Mouse (Mus musculus): ENCODE measurements at regions not wholly inside any gene's neighbourhood (a gene's known extent, or its start where the extent isn't known, plus 50 kb on each side); places are given as distances from the start of the nearest gene placed in this dataset.

- Histone ChIP-seq H3K27ac (ENCODE audit: low read depth, low read length) (no peak overlapping the region), H3K9ac (ENCODE audit: low read length) (no peak overlapping the region), H3K4me1 (ENCODE audit: control insufficient read depth, insufficient read depth, low read length) (no peaks in the 10 kb centered on the region), H3K4me2 (no peak overlapping the region), H3K27me3 (ENCODE audit: control insufficient read depth, insufficient read depth, low read length) (no peaks in the 10 kb centered on the region), H3K4me3 (ENCODE audit: low read depth, low read length) (no peak overlapping the region), H3K36me3 (ENCODE audit: control insufficient read depth, insufficient read depth, low read length) (no peaks in the 10 kb centered on the region), H3K9me3 (ENCODE audit: control insufficient read depth, low read length) (no peaks in the 10 kb centered on the region)
- DNase-seq (ENCODE audit: low spot score, missing footprints) (no peak), ATAC-seq (ENCODE audit: low FRiP score) (no peak)
Observed at GRCm38 (mm10) chr3:57910020-57910419, 62.1 kb upstream of the Pfn2 start.

- no peaks in the 10 kb centered on the region for H3K27me3 ChIP-seq (ENCODE audit: control insufficient read depth, insufficient read depth, low read length)
- H3K4me2 ChIP-seq: no peak overlapping the region
- DNase-seq (ENCODE audit: low spot score, missing footprints): peak; percentile 89
- H3K36me3 ChIP-seq (ENCODE audit: control insufficient read depth, insufficient read depth, low read length): no peaks in the 10 kb centered on the region
- no peak overlapping the region for H3K9ac ChIP-seq (ENCODE audit: low read length)
- 31% methylated on average over 16 of the region's 16 CpGs for WGBS
- ATAC-seq (ENCODE audit: low FRiP score): no peak
- H3K4me1 ChIP-seq (ENCODE audit: control insufficient read depth, insufficient read depth, low read length): no peaks in the 10 kb centered on the region
- H3K9me3 ChIP-seq (ENCODE audit: control insufficient read depth, low read length): no peaks in the 10 kb centered on the region
- no peak overlapping the region for H3K4me3 ChIP-seq (ENCODE audit: low read depth, low read length)
- no peak overlapping the region for H3K27ac ChIP-seq (ENCODE audit: low read depth, low read length)
Observed at GRCm38 (mm10) chr3:57911831-57912596, 64.1 kb upstream of the Pfn2 start.

- no peak for ATAC-seq (ENCODE audit: low FRiP score)
- Histone ChIP-seq H3K36me3 (ENCODE audit: control insufficient read depth, insufficient read depth, low read length) (no peaks in the 10 kb centered on the region), H3K9ac (ENCODE audit: low read length) (no peak overlapping the region), H3K9me3 (ENCODE audit: control insufficient read depth, low read length) (no peaks in the 10 kb centered on the region), H3K4me2 (no peak overlapping the region), H3K4me1 (ENCODE audit: control insufficient read depth, insufficient read depth, low read length) (no peaks in the 10 kb centered on the region), H3K4me3 (ENCODE audit: low read depth, low read length) (no peak overlapping the region), H3K27me3 (ENCODE audit: control insufficient read depth, insufficient read depth, low read length) (no peaks in the 10 kb centered on the region), H3K27ac (ENCODE audit: low read depth, low read length) (no peak overlapping the region)
- DNase-seq (ENCODE audit: low spot score, missing footprints): no peak
- 63% methylated on average over 7 of the region's 7 CpGs for WGBS
Observed at GRCm38 (mm10) chr3:57912650-57913343, 64.9 kb upstream of the Pfn2 start.

- H3K27ac ChIP-seq (ENCODE audit: low read depth, low read length): no peak overlapping the region
- 89% methylated on average over 3 of the region's 3 CpGs for WGBS
- no peak overlapping the region for H3K4me2 ChIP-seq
- H3K27me3 ChIP-seq (ENCODE audit: control insufficient read depth, insufficient read depth, low read length): no peaks in the 10 kb centered on the region
- H3K36me3 ChIP-seq (ENCODE audit: control insufficient read depth, insufficient read depth, low read length): no peaks in the 10 kb centered on the region
- H3K4me3 ChIP-seq (ENCODE audit: low read depth, low read length): no peak overlapping the region
- H3K4me1 ChIP-seq (ENCODE audit: control insufficient read depth, insufficient read depth, low read length): no peaks in the 10 kb centered on the region
- ATAC-seq (ENCODE audit: low FRiP score) (no peak), DNase-seq (ENCODE audit: low spot score, missing footprints) (no peak)
- H3K9ac ChIP-seq (ENCODE audit: low read length): no peak overlapping the region
- no peaks in the 10 kb centered on the region for H3K9me3 ChIP-seq (ENCODE audit: control insufficient read depth, low read length)
Observed at GRCm38 (mm10) chr3:57914687-57915086, 66.8 kb upstream of the Pfn2 start.

DNA sequence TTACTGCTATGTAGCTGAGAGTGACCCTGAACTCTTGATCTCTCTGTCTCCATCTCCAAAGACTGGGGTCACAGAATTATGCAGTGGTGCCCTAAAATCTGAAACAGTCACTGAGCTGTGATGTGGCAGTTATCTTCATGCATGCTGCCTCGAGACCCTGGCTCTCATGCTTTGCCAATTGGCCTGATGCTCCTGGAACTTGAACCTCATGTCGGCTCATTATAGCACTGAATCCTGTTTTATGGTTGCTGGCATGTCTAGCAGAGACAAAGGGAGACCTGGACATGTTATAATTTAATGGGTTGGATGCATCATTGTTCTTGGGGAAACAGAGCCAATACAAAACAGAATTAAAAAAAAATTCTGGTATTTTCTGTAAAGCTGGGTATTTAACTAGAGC, 71.0 kb upstream of the Pfn2 start:
- no peaks in the 10 kb centered on the region for H3K27me3 ChIP-seq (ENCODE audit: control insufficient read depth, insufficient read depth, low read length)
- ATAC-seq (ENCODE audit: low FRiP score): no peak
- H3K9ac ChIP-seq (ENCODE audit: low read length): no peak overlapping the region
- 77% methylated on average over 2 of the region's 2 CpGs for WGBS
- H3K4me1 ChIP-seq (ENCODE audit: control insufficient read depth, insufficient read depth, low read length): no peaks in the 10 kb centered on the region
- H3K4me2 ChIP-seq: no peak overlapping the region
- no peak overlapping the region for H3K27ac ChIP-seq (ENCODE audit: low read depth, low read length)
- DNase-seq (ENCODE audit: low spot score, missing footprints): no peak
- no peak overlapping the region for H3K4me3 ChIP-seq (ENCODE audit: low read depth, low read length)
- no peaks in the 10 kb centered on the region for H3K36me3 ChIP-seq (ENCODE audit: control insufficient read depth, insufficient read depth, low read length)
- no peaks in the 10 kb centered on the region for H3K9me3 ChIP-seq (ENCODE audit: control insufficient read depth, low read length)

- ATAC-seq (ENCODE audit: low FRiP score) (no peak), DNase-seq (ENCODE audit: low spot score, missing footprints) (no peak)
- WGBS: 84% methylated on average over 5 of the region's 5 CpGs
- no peak overlapping the region for H3K4me3 ChIP-seq (ENCODE audit: low read depth, low read length)
- H3K9me3 ChIP-seq (ENCODE audit: control insufficient read depth, low read length): no peaks in the 10 kb centered on the region
- no peak overlapping the region for H3K4me2 ChIP-seq
- H3K9ac ChIP-seq (ENCODE audit: low read length): no peak overlapping the region
- H3K36me3 ChIP-seq (ENCODE audit: control insufficient read depth, insufficient read depth, low read length): no peaks in the 10 kb centered on the region
- H3K27ac ChIP-seq (ENCODE audit: low read depth, low read length): no peak overlapping the region
- no peaks in the 10 kb centered on the region for H3K27me3 ChIP-seq (ENCODE audit: control insufficient read depth, insufficient read depth, low read length)
- no peaks in the 10 kb centered on the region for H3K4me1 ChIP-seq (ENCODE audit: control insufficient read depth, insufficient read depth, low read length)
Observed at GRCm38 (mm10) chr3:57919390-57920089, 71.7 kb upstream of the Pfn2 start.

DNA sequence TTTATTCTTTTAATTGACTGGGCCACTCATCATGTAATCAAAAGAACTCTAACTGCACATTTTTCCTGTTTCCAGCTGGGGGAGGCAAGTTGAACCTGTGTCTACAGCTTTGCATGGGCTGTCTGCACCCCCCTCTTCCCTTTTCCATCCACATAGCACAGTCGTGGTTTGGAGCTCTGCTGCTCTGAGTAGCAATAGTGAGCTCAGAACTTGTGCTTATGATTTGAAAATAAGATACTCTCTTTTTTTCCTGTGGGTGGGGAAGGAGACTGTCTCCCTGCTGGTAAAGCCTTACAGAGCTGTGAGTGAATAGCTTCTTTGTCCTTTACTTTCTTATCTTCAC, 72.2 kb upstream of the Pfn2 start:
- H3K36me3 ChIP-seq (ENCODE audit: control insufficient read depth, insufficient read depth, low read length): no peaks in the 10 kb centered on the region
- H3K4me2 ChIP-seq: no peak overlapping the region
- H3K4me3 ChIP-seq (ENCODE audit: low read depth, low read length): no peak overlapping the region
- no peak overlapping the region for H3K9ac ChIP-seq (ENCODE audit: low read length)
- no peak overlapping the region for H3K27ac ChIP-seq (ENCODE audit: low read depth, low read length)
- H3K4me1 ChIP-seq (ENCODE audit: control insufficient read depth, insufficient read depth, low read length): no peaks in the 10 kb centered on the region
- DNase-seq (ENCODE audit: low spot score, missing footprints): no peak
- H3K9me3 ChIP-seq (ENCODE audit: control insufficient read depth, low read length): no peaks in the 10 kb centered on the region
- no peaks in the 10 kb centered on the region for H3K27me3 ChIP-seq (ENCODE audit: control insufficient read depth, insufficient read depth, low read length)
- no peak for ATAC-seq (ENCODE audit: low FRiP score)
- 53% methylated on average over 1 of the region's 1 CpGs for WGBS

GRCm38 (mm10) chr3:57921071-57921882, 73.4 kb upstream of the Pfn2 start:
- H3K27ac ChIP-seq (ENCODE audit: low read depth, low read length): no peak overlapping the region
- no peak for ATAC-seq (ENCODE audit: low FRiP score)

More at GRCm38 (mm10) chr3:57921071-57921882, 73.4 kb upstream of the Pfn2 start:
- H3K4me1 ChIP-seq (ENCODE audit: control insufficient read depth, insufficient read depth, low read length): no peaks in the 10 kb centered on the region
- no peak overlapping the region for H3K9ac ChIP-seq (ENCODE audit: low read length)
- H3K4me3 ChIP-seq (ENCODE audit: low read depth, low read length): no peak overlapping the region
- no peaks in the 10 kb centered on the region for H3K27me3 ChIP-seq (ENCODE audit: control insufficient read depth, insufficient read depth, low read length)
- no peaks in the 10 kb centered on the region for H3K9me3 ChIP-seq (ENCODE audit: control insufficient read depth, low read length)
- DNase-seq (ENCODE audit: low spot score, missing footprints): no peak
- no peak overlapping the region for H3K4me2 ChIP-seq
- H3K36me3 ChIP-seq (ENCODE audit: control insufficient read depth, insufficient read depth, low read length): no peaks in the 10 kb centered on the region
- WGBS: 98% methylated on average over 2 of the region's 2 CpGs
